Mouse (Mus musculus): ENCODE results near the gene Gm11168. TPM values are rescaled to one million over a fixed set of nuclear protein-coding genes. Genes with fewer than 3 reads are reported as not detected.
"Not testable (repeated sequence)": the region's sequence is repeated elsewhere in the genome, so short reads cannot be mapped to it uniquely, and the experiment has no call there.

Gene Gm11168
- total and polyA plus RNA-seq, 2 experiments from 2014 or later, result not detected

DNA sequence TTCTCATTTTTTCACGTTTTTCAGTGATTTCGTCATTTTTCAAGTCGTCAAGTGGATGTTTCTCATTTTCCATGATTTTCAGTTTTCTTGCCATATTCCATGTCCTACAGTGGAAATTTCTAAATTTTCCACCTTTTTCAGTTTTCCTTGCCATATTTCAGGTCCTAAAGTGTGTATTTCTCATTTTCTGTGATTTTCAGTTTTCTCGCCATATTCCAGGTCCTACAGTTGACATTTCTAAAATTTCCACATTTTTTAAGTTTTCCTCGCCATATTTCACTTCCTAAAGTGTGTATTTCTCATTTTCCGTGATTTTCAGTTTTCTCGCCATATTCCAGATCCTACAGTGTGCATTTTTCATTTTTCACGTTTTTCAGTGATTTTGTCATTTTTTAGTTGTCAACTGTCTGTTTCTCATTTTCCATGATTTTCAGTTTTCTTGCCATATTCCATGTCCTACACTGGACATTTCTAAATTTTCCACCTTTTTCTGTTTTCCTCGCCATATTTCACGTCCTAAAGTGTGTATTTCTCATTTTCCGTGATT is 9.7 kb downstream of the Gm11168 start, which contains the start of gene Gm10721:
Gene Gm10721, plus strand, starts transcription at position 408 of the 547 bp plus-strand sequence.
- not testable (repeated sequence) for H3K4me2 ChIP-seq (ENCODE audit: low read depth, low read length); H3K27ac ChIP-seq; DNase-seq (ENCODE audit: low spot score); H3K4me3 ChIP-seq (ENCODE audit: low read length); H3K27me3 ChIP-seq (ENCODE audit: insufficient read depth, low read length); H3K4me1 ChIP-seq (ENCODE audit: insufficient read depth, low read length); H3K9me3 ChIP-seq (ENCODE audit: low read length); H3K36me3 ChIP-seq (ENCODE audit: insufficient read depth, low read length); H3K9ac ChIP-seq (replicated peaks; ENCODE audit: low read length)
- WGBS, result no CpG with 5 or more reads among the region's 11 CpGs
- ATAC-seq, result peak; percentile 68

GRCm38 (mm10) chr9:3015354-3015753 is 12.2 kb downstream of the Gm11168 start, which contains the start of gene Gm10720:
Gene Gm10720 (plus strand): TSS chr9:3015654.
- not testable (repeated sequence) for H3K36me3 ChIP-seq (ENCODE audit: insufficient read depth, low read length); H3K9ac ChIP-seq (replicated peaks; ENCODE audit: low read length); H3K27ac ChIP-seq; H3K4me3 ChIP-seq (ENCODE audit: low read length); H3K4me2 ChIP-seq (ENCODE audit: low read depth, low read length); H3K27me3 ChIP-seq (ENCODE audit: insufficient read depth, low read length); ATAC-seq; H3K4me1 ChIP-seq (ENCODE audit: insufficient read depth, low read length); H3K9me3 ChIP-seq (ENCODE audit: low read length); DNase-seq (ENCODE audit: low spot score)
- 58% methylated on average over 4 of the region's 9 CpGs for WGBS

DNA sequence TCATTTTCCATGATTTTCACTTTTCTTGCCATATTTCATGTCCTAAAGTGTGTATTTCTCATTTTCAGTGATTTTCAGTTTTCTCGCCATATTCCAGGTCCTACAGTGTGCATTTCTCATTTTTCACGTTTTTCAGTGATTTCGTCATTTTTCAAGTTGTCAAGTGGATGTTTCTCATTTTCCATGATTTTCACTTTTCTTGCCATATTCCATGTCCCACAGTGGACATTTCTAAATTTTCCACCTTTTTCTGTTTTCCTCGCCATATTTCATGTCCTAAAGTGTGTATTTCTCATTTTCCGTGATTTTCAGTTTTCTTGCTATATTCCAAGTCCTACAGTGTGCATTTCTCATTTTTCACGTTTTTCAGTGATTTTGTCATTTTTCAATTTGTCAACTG is 12.8 kb downstream of the Gm11168 start:
- H3K36me3 ChIP-seq (ENCODE audit: insufficient read depth, low read length); H3K9me3 ChIP-seq (ENCODE audit: low read length); ATAC-seq; H3K27ac ChIP-seq; H3K4me3 ChIP-seq (ENCODE audit: low read length); DNase-seq (ENCODE audit: low spot score); H3K4me2 ChIP-seq (ENCODE audit: low read depth, low read length); H3K4me1 ChIP-seq (ENCODE audit: insufficient read depth, low read length); H3K27me3 ChIP-seq (ENCODE audit: insufficient read depth, low read length); H3K9ac ChIP-seq (replicated peaks; ENCODE audit: low read length): not testable (repeated sequence)
- WGBS, result 71% methylated on average over 4 of the region's 6 CpGs

DNA sequence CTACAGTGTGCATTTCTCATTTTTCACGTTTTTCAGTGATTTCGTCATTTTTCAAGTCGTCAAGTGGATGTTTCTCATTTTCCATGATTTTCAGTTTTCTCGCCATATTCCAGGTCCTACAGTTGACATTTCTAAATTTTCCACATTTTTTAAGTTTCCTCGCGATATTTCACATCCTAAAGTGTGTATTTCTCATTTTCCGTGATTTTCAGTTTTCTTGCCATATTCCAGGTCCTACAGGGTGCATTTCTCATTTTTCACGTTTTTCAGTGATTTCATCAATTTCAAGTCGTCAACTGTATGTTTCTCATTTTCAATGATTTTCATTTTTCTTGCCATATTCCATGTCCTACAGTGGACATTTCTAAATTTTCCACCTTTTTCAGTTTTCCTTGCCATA is 14.0 kb downstream of the Gm11168 start, which contains the start of gene Gm10719:
Gene Gm10719, plus strand, starts transcription at position 301 of the 400 bp plus-strand sequence.
- not testable (repeated sequence) for H3K4me3 ChIP-seq (ENCODE audit: low read length); H3K9ac ChIP-seq (replicated peaks; ENCODE audit: low read length); H3K4me1 ChIP-seq (ENCODE audit: insufficient read depth, low read length); H3K36me3 ChIP-seq (ENCODE audit: insufficient read depth, low read length); H3K9me3 ChIP-seq (ENCODE audit: low read length); H3K4me2 ChIP-seq (ENCODE audit: low read depth, low read length); H3K27ac ChIP-seq; ATAC-seq; H3K27me3 ChIP-seq (ENCODE audit: insufficient read depth, low read length); DNase-seq (ENCODE audit: low spot score)
- 60% methylated on average over 1 of the region's 9 CpGs for WGBS

GRCm38 (mm10) chr9:3018944-3019343 is 15.8 kb downstream of the Gm11168 start:
- DNase-seq (ENCODE audit: low spot score); H3K4me3 ChIP-seq (ENCODE audit: low read length); H3K9me3 ChIP-seq (ENCODE audit: low read length); H3K36me3 ChIP-seq (ENCODE audit: insufficient read depth, low read length); ATAC-seq; H3K27ac ChIP-seq; H3K9ac ChIP-seq (replicated peaks; ENCODE audit: low read length); H3K27me3 ChIP-seq (ENCODE audit: insufficient read depth, low read length); H3K4me1 ChIP-seq (ENCODE audit: insufficient read depth, low read length); H3K4me2 ChIP-seq (ENCODE audit: low read depth, low read length): not testable (repeated sequence)
- 70% methylated on average over 9 of the region's 9 CpGs for WGBS

DNA sequence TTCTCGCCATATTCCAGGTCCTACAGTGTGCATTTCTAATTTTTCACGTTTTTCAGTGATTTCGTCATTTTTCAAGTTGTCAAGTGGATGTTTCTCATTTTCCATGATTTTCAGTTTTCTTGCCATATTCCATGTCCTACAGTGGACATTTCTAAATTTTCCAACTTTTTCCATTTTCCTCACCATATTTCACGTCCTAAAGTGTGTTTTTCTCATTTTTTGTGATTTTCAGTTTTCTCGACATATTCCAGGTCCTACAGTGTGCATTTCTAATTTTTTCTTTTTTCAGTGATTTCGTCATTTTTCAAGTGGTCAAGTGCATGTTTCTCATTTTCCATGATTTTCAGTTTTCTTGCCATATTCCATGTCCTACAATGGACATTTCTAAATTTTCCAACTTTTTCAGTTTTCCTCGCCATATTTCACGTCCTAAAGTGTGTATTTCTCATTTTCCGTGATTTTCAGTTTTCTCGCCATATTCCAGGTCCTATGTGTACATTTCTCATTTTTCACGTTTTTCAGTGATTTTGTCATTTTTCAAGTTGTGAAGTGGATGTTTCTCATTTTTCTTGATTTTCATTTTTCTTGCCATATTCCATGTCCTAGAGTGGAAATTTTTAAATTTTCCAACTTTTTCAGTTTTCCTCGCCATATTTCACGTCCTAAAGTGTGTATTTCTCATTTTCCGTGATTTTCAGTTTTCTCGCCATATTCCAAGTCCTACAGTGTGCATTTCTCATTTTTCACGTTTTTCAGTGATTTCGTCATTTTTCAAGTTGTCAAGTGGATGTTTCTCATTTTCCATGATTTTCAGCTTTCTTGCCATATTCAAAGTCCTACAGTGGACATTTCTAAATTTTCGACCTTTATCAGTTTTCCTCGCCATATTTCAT is 16.9 kb downstream of the Gm11168 start:
- not testable (repeated sequence) for H3K4me2 ChIP-seq (ENCODE audit: low read depth, low read length); H3K9me3 ChIP-seq (ENCODE audit: low read length); H3K36me3 ChIP-seq (ENCODE audit: insufficient read depth, low read length); H3K27me3 ChIP-seq (ENCODE audit: insufficient read depth, low read length); H3K4me3 ChIP-seq (ENCODE audit: low read length); DNase-seq (ENCODE audit: low spot score); H3K9ac ChIP-seq (replicated peaks; ENCODE audit: low read length); H3K4me1 ChIP-seq (ENCODE audit: insufficient read depth, low read length); H3K27ac ChIP-seq
- peak; percentile 72 for ATAC-seq
- 76% methylated on average over 11 of the region's 19 CpGs for WGBS

GRCm38 (mm10) chr9:3022316-3023008 is 19.3 kb downstream of the Gm11168 start:
- not testable (repeated sequence) for H3K9me3 ChIP-seq (ENCODE audit: low read length); H3K36me3 ChIP-seq (ENCODE audit: insufficient read depth, low read length); H3K9ac ChIP-seq (replicated peaks; ENCODE audit: low read length); H3K27ac ChIP-seq; H3K4me1 ChIP-seq (ENCODE audit: insufficient read depth, low read length); H3K27me3 ChIP-seq (ENCODE audit: insufficient read depth, low read length); ATAC-seq; H3K4me2 ChIP-seq (ENCODE audit: low read depth, low read length); H3K4me3 ChIP-seq (ENCODE audit: low read length)
- DNase-seq (ENCODE audit: low spot score), result peak; percentile 10
- WGBS, result 74% methylated on average over 9 of the region's 13 CpGs

- WGBS, result 74% methylated on average over 9 of the region's 13 CpGs
- H3K4me2 ChIP-seq (ENCODE audit: low read depth, low read length); H3K27ac ChIP-seq; DNase-seq (ENCODE audit: low spot score); ATAC-seq; H3K4me1 ChIP-seq (ENCODE audit: insufficient read depth, low read length); H3K4me3 ChIP-seq (ENCODE audit: low read length); H3K36me3 ChIP-seq (ENCODE audit: insufficient read depth, low read length); H3K9ac ChIP-seq (replicated peaks; ENCODE audit: low read length); H3K9me3 ChIP-seq (ENCODE audit: low read length); H3K27me3 ChIP-seq (ENCODE audit: insufficient read depth, low read length): not testable (repeated sequence)
Observed at GRCm38 (mm10) chr9:3023312-3023984, 20.3 kb downstream of the Gm11168 start, which contains the start of gene Gm10718. Gene Gm10718 (plus strand): TSS chr9:3023547.

DNA sequence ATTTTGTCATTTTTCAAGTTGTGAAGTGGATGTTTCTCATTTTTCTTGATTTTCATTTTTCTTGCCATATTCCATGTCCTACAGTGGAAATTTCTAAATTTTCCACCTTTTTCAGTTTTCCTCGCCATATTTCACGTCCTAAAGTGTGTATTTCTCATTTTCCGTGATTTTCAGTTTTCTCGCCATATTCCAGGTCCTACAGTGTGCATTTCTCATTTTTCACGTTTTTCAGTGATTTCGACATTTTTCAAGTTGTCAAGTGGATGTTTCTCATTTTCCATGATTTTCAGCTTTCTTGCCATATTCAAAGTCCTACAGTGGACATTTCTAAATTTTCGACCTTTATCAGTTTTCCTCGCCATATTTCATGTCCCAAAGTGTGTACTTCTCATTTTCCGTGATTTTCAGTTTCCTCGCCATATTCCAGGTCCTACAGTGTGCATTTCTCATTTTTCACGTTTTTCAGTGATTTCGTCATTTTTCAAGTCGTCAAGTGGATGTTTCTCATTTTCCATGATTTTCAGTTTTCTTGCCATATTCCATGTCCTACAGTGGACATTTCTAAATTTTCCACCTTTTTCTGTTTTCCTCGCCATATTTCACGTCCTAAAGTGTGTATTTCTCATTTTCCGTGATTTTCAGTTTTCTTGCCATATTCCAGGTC is 21.0 kb downstream of the Gm11168 start:
- not testable (repeated sequence) for H3K9me3 ChIP-seq (ENCODE audit: low read length); H3K27ac ChIP-seq; DNase-seq (ENCODE audit: low spot score); H3K9ac ChIP-seq (replicated peaks; ENCODE audit: low read length); H3K4me1 ChIP-seq (ENCODE audit: insufficient read depth, low read length); H3K4me2 ChIP-seq (ENCODE audit: low read depth, low read length); H3K4me3 ChIP-seq (ENCODE audit: low read length); H3K36me3 ChIP-seq (ENCODE audit: insufficient read depth, low read length); ATAC-seq; H3K27me3 ChIP-seq (ENCODE audit: insufficient read depth, low read length)
- 68% methylated on average over 15 of the region's 16 CpGs for WGBS

All from hindbrain, postnatal 0 days (tissue).